Mouse (Mus musculus): ENCODE data around the gene Acadvl. TPM values are rescaled to one million over a fixed set of nuclear protein-coding genes. Genes with fewer than 3 reads are reported as not detected.
A peak's percentile ranks its signal among the peaks of the same experiment; 100 is the strongest.

Gene Acadvl
- polyA plus RNA-seq, 1 experiment from 2014 or later, result 94.1 TPM

DNA sequence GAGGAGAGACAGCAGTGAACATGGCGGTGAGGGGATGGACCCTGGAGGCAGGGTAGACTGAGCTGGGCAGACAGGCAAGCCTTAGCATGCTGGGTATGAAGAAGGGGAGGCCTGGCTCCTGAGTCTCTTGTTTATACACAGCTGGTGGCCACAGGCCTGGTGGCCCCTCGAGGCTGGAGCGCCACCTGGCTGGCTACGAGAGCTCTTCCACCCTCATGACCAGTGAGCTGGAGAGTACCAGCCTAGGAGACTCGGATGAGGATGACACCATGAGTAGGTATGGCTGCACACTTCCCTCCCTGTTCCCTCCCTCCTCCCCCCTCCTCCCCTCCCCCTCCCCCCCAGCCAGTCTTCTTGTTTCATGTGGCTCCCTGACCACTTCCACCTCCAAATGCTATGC lies 9.7 kb downstream of the Acadvl start:
- Histone ChIP-seq H3K36me3 (ENCODE audit: control insufficient read depth, insufficient read depth, low read length) (peaks cover 35% of the 10 kb centered on the region), H3K27ac (ENCODE audit: low read depth, low read length) (no peak overlapping the region), H3K27me3 (ENCODE audit: control insufficient read depth, insufficient read depth, low read length) (no peaks in the 10 kb centered on the region), H3K9me3 (replicated peaks; ENCODE audit: control insufficient read depth, low read length) (no peaks in the 10 kb centered on the region), H3K9ac (ENCODE audit: low read depth, low read length) (no peak overlapping the region), H3K4me3 (ENCODE audit: low read depth, low read length) (no peak overlapping the region), H3K4me2 (no peak overlapping the region), H3K4me1 (ENCODE audit: control insufficient read depth, insufficient read depth, low read length) (peaks cover 18% of the 10 kb centered on the region)
- WGBS (ENCODE audit: insufficient replicate concordance), result 68% methylated on average over 5 of the region's 5 CpGs
- ATAC-seq (replicated peaks; ENCODE audit: insufficient number of reproducible peaks, low FRiP score, low TSS enrichment), result no peak

DNA sequence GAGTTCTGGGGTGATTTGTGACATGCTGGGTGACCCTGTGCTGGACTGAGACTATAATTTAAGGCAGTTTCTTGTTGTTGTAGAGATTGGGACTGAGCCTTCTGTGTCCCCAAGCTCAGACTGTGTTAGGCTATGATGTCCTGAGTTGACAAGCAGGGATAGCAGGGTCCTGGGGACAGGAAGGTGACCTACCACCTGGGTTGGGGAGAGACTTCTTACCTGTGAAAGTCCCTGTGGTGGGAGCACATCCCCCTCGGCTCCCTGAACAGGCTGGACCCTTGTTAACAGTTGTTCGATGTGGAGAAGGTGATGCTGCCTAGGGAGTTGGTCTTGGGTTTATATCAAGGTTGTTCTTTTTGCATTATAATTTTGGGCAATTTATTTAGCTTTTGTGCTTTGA lies 12.7 kb downstream of the Acadvl start:
- no peak for ATAC-seq (replicated peaks; ENCODE audit: insufficient number of reproducible peaks, low FRiP score, low TSS enrichment)
- peak overlapping the region; percentile 30; the same call in 1 of the 2 replicates for H3K9ac ChIP-seq (ENCODE audit: low read depth, low read length)
- H3K36me3 ChIP-seq (ENCODE audit: control insufficient read depth, insufficient read depth, low read length), result peaks cover 27% of the 10 kb centered on the region
- no peaks in the 10 kb centered on the region for H3K9me3 ChIP-seq (replicated peaks; ENCODE audit: control insufficient read depth, low read length)
- H3K4me3 ChIP-seq (ENCODE audit: low read depth, low read length), result peak overlapping the region; percentile 1; the same call in 1 of the 2 replicates
- H3K27me3 ChIP-seq (ENCODE audit: control insufficient read depth, insufficient read depth, low read length), result no peaks in the 10 kb centered on the region
- no peak overlapping the region for H3K27ac ChIP-seq (ENCODE audit: low read depth, low read length)
- H3K4me1 ChIP-seq (ENCODE audit: control insufficient read depth, insufficient read depth, low read length), result peaks cover 24% of the 10 kb centered on the region
- WGBS (ENCODE audit: insufficient replicate concordance), result 88% methylated on average over 2 of the region's 2 CpGs
- peak overlapping the region; percentile 80 for H3K4me2 ChIP-seq

DNA sequence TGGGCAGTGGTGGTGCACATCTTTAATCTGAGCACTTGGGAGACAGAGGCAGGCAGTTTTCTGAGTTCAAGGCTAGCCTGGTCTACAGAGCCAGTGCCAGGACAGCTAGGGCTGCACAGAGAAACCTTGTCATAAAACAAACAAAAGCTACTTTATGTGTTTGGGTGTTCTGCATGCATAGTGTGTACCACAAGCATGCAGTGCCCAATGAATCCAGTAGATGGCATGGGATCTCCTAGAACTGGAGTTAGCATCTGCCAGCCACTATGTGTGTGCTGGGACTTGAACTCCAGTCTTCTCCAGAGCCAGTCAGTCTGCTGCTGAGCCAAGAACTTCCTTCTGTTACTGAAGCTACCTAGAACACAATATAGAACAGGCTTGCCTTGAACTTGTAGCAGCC lies 13.3 kb downstream of the Acadvl start:
- H3K36me3 ChIP-seq (ENCODE audit: control insufficient read depth, insufficient read depth, low read length), result peaks cover 23% of the 10 kb centered on the region
- H3K4me1 ChIP-seq (ENCODE audit: control insufficient read depth, insufficient read depth, low read length), result peaks cover 26% of the 10 kb centered on the region
- H3K9ac ChIP-seq (ENCODE audit: low read depth, low read length), result no peak overlapping the region
- H3K27ac ChIP-seq (ENCODE audit: low read depth, low read length), result no peak overlapping the region
- H3K9me3 ChIP-seq (replicated peaks; ENCODE audit: control insufficient read depth, low read length), result no peaks in the 10 kb centered on the region
- no peak for ATAC-seq (replicated peaks; ENCODE audit: insufficient number of reproducible peaks, low FRiP score, low TSS enrichment)
- peak overlapping the region; percentile 77 for H3K4me3 ChIP-seq (ENCODE audit: low read depth, low read length)
- peak overlapping the region; percentile 80 for H3K4me2 ChIP-seq
- H3K27me3 ChIP-seq (ENCODE audit: control insufficient read depth, insufficient read depth, low read length), result no peaks in the 10 kb centered on the region

DNA sequence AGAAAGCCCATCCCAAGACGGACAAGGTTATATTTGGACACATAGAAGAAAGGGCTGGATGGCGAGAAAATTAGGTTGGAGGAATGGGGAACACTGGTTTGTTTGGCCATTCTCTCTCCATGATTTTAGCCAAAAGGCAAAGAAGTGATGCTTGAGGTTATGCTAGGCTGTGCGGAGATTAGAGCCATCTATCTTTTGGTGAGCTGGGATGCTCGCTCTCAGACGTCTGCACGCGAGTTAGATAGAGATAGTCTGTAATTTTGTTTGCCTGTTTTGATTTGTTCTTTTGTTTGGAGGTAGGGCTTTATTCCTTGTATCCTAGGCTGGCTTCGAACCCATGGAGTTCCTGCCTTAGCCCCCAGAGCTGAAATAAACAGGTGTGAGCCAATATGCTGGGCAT lies 14.1 kb downstream of the Acadvl start:
- Histone ChIP-seq H3K9me3 (replicated peaks; ENCODE audit: control insufficient read depth, low read length) (no peaks in the 10 kb centered on the region), H3K36me3 (ENCODE audit: control insufficient read depth, insufficient read depth, low read length) (peaks cover 18% of the 10 kb centered on the region), H3K27ac (ENCODE audit: low read depth, low read length) (peak overlapping the region; percentile 91; the same call in 1 of the 2 replicates), H3K4me1 (ENCODE audit: control insufficient read depth, insufficient read depth, low read length) (peaks cover 26% of the 10 kb centered on the region), H3K9ac (ENCODE audit: low read depth, low read length) (peak overlapping the region; percentile 84), H3K27me3 (ENCODE audit: control insufficient read depth, insufficient read depth, low read length) (no peaks in the 10 kb centered on the region), H3K4me3 (ENCODE audit: low read depth, low read length) (peak overlapping the region; percentile 77), H3K4me2 (peak overlapping the region; percentile 80)
- WGBS (ENCODE audit: insufficient replicate concordance), result 10% methylated on average over 8 of the region's 8 CpGs
- ATAC-seq (replicated peaks; ENCODE audit: insufficient number of reproducible peaks, low FRiP score, low TSS enrichment), result no peak

DNA sequence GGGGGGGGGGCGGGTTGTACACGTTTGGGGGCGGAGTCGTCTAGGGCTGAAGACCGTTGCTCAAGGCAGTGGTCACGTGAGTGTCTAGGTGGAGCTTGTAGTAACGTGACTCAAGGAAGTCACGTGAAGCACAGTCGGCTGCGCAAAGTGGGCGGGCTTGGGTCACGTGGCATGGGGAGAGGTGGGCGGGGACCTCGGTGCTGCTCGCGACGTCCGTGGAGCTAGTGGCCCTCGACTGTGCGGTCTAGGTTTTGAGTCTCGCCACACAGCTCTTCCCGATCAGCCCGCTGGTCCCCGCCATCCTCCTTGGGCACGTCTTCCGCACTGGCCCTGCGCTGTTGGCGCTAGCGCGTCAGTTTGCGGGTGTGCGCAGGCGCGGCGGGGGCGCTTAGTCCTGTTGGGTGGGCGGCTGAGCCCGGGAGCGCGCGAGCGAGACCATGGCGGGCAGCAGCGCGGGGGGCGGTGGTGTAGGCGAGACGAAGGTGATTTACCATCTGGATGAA lies 14.8 kb downstream of the Acadvl start, which contains the start of gene Dvl2:
Dvl2 (plus strand) TSS at position 200 of the 503 bp plus-strand sequence.
- peak within 1 kb of the TSS; percentile 77 for H3K4me3 ChIP-seq (ENCODE audit: low read depth, low read length)
- H3K36me3 ChIP-seq (ENCODE audit: control insufficient read depth, insufficient read depth, low read length), result peaks cover 16% of the 10 kb centered on the region
- H3K9ac ChIP-seq (ENCODE audit: low read depth, low read length), result peak within 1 kb of the TSS; percentile 84
- ATAC-seq (replicated peaks; ENCODE audit: insufficient number of reproducible peaks, low FRiP score, low TSS enrichment), result peak; percentile 70
- under 1% methylated on average over 48 of the region's 48 CpGs for WGBS (ENCODE audit: insufficient replicate concordance)
- H3K9me3 ChIP-seq (replicated peaks; ENCODE audit: control insufficient read depth, low read length), result no peaks in the 10 kb centered on the region
- H3K4me1 ChIP-seq (ENCODE audit: control insufficient read depth, insufficient read depth, low read length), result peaks cover 26% of the 10 kb centered on the region
- H3K27ac ChIP-seq (ENCODE audit: low read depth, low read length), result peak within 1 kb of the TSS; percentile 91
- H3K4me2 ChIP-seq, result peak within 1 kb of the TSS; percentile 80
- H3K27me3 ChIP-seq (ENCODE audit: control insufficient read depth, insufficient read depth, low read length), result no peaks in the 10 kb centered on the region

DNA sequence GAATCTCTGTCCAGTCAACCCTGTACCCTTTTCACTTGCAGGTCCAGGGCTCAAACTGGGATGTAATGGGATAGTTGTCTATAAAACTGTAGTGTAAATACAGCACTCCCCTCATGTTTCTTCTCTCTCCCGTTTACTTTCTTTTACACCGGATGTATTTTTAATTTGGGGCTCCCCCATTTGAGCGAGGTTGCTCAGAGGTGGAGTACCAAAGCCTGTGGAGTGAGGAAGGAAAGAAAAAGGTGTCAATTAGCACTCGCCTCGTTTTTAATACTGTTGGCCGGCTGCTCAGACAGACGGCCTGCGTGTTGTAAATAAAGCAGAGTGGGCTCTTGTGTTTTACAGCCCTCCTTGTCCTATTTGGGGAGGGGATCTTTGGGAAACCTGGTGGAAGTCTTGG lies 15.5 kb downstream of the Acadvl start:
- Histone ChIP-seq H3K4me3 (ENCODE audit: low read depth, low read length) (peak overlapping the region; percentile 77; the same call in 1 of the 2 replicates), H3K9ac (ENCODE audit: low read depth, low read length) (no peak overlapping the region)
- ATAC-seq (replicated peaks; ENCODE audit: insufficient number of reproducible peaks, low FRiP score, low TSS enrichment), result no peak

DNA sequence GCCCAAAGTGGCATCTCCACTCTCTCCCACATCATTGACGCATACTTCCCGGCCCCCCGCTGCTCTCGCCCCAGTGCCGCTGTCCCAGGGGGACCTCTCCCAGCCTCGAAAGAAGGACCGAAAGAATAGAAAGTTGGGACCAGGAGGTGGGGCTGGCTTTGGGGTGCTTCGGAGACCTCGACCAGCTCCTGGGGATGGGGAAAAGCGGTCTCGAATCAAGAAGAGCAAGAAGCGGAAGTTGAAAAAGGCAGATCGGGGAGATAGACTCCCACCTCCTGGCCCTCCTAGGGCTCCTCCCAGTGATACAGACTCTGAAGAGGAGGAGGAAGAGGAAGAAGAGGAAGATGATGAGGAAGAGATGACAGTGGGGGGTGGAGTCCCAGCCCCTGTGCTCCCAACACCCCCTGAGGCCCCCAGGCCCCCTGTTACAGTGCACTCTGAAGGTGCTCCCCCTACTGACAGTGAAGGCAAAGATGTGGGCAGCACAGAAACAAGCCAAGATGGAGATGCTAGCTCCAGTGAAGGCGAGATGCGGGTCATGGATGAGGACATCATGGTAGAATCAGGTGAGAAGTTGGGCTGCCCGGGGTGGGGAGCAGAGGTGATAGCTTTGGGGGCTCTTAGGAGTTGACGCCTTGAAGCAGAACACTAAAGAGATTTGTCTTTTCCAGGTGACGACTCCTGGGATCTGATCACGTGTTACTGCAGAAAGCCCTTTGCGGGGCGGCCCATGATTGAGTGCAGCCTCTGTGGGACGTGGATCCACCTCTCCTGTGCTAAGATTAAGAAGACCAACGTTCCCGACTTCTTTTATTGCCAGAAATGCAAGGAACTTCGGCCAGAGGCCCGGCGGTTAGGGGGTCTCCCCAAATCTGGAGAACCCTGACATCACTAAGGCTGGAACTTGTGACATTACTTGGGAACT lies 16.4 kb downstream of the Acadvl start:
- H3K27me3 ChIP-seq (ENCODE audit: control insufficient read depth, insufficient read depth, low read length), result no peaks in the 10 kb centered on the region
- peaks cover 26% of the 10 kb centered on the region for H3K4me1 ChIP-seq (ENCODE audit: control insufficient read depth, insufficient read depth, low read length)
- no peaks in the 10 kb centered on the region for H3K9me3 ChIP-seq (replicated peaks; ENCODE audit: control insufficient read depth, low read length)
- no peak for ATAC-seq (replicated peaks; ENCODE audit: insufficient number of reproducible peaks, low FRiP score, low TSS enrichment)
- no peak overlapping the region for H3K4me3 ChIP-seq (ENCODE audit: low read depth, low read length)
- no peak overlapping the region for H3K9ac ChIP-seq (ENCODE audit: low read depth, low read length)
- no peak overlapping the region for H3K4me2 ChIP-seq
- peaks cover 20% of the 10 kb centered on the region for H3K36me3 ChIP-seq (ENCODE audit: control insufficient read depth, insufficient read depth, low read length)
- H3K27ac ChIP-seq (ENCODE audit: low read depth, low read length), result no peak overlapping the region
- 91% methylated on average over 27 of the region's 27 CpGs for WGBS (ENCODE audit: insufficient replicate concordance)

More for the DNA sequence above, 15.5 kb downstream of the Acadvl start:
- Histone ChIP-seq H3K27ac (ENCODE audit: low read depth, low read length) (peak overlapping the region; percentile 91), H3K36me3 (ENCODE audit: control insufficient read depth, insufficient read depth, low read length) (peaks cover 16% of the 10 kb centered on the region), H3K4me2 (peak overlapping the region; percentile 80; the same call in 1 of the 2 replicates), H3K27me3 (ENCODE audit: control insufficient read depth, insufficient read depth, low read length) (no peaks in the 10 kb centered on the region), H3K4me1 (ENCODE audit: control insufficient read depth, insufficient read depth, low read length) (peaks cover 26% of the 10 kb centered on the region), H3K9me3 (replicated peaks; ENCODE audit: control insufficient read depth, low read length) (no peaks in the 10 kb centered on the region)
- 87% methylated on average over 8 of the region's 8 CpGs for WGBS (ENCODE audit: insufficient replicate concordance)

DNA sequence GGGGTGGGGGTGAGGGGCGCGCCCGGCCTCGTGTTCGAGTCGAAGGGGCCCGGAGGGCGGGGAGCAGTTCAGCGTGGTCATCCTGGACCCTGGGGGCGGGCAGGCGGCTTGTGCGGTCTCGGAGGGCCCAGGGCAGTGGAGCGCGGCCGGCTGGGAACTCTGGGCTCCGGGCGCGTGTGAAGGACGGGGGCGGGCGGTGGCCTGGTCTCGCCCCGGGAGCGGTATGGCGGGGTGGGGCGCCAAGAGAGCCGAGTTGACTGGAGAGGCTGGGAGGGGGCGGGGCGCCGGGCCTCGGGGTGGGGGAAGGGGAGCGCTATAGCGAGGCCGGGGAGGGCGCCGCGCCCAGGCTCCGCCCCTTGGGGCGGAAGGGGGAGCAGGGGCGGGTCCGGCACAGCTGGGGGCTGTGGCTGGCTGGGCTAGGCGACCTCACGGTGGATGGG lies 18.1 kb downstream of the Acadvl start:
- Histone ChIP-seq H3K36me3 (ENCODE audit: control insufficient read depth, insufficient read depth, low read length) (peaks cover 24% of the 10 kb centered on the region), H3K9ac (ENCODE audit: low read depth, low read length) (peak overlapping the region; percentile 97), H3K27ac (ENCODE audit: low read depth, low read length) (peak overlapping the region; percentile 99), H3K4me2 (peak overlapping the region; percentile 59), H3K9me3 (replicated peaks; ENCODE audit: control insufficient read depth, low read length) (no peaks in the 10 kb centered on the region), H3K4me1 (ENCODE audit: control insufficient read depth, insufficient read depth, low read length) (peaks cover 23% of the 10 kb centered on the region), H3K4me3 (ENCODE audit: low read depth, low read length) (peak overlapping the region; percentile 88), H3K27me3 (ENCODE audit: control insufficient read depth, insufficient read depth, low read length) (no peaks in the 10 kb centered on the region)
- ATAC-seq (replicated peaks; ENCODE audit: insufficient number of reproducible peaks, low FRiP score, low TSS enrichment), result peak; percentile 74
- under 1% methylated on average over 36 of the region's 44 CpGs for WGBS (ENCODE audit: insufficient replicate concordance)

Data from heart, embryonic 11.5 days (tissue).